Mouse (Mus musculus): Measurements from ENCODE around the gene Gnaq. TPM values are rescaled to one million over a fixed set of nuclear protein-coding genes. Genes with fewer than 3 reads are reported as not detected.

The Gnaq gene
- polyA plus RNA-seq, 1 experiment from 2014 or later = 48.4 TPM

DNA sequence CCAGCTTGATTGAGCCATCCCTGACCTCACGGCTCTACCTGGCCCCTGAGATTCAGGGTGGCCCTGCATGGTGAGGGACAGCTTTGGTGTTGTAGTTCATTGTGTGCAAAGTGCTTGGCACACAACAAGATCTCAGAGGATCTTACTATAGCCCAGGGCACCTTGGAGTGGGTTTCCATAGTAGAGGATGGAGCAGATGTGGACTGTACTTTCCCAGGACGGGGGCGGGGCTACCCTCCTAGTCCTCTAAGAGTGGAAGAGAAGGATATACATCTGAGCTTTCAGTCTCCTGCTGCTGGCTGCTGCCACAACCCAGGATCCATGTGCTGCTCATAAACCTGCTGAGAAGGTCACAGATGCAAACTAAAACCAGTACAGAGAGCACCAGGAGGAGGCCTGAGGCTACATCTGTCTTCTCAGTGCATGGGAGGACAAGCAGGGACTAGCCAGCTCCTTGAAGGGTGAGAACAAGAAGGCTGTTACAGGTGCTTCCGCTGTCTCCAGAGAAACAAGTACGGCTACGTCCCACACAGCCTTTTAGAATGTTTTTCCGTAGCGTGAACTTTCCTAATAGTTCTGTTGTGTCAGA is 44.6 kb downstream of the Gnaq start:
- peaks cover 18% of the 10 kb centered on the region for H3K4me1 ChIP-seq (replicated peaks; ENCODE audit: control insufficient read depth, insufficient read depth, low read length)
- H3K36me3 ChIP-seq (replicated peaks; ENCODE audit: control insufficient read depth, insufficient read depth) = no peaks in the 10 kb centered on the region
- no peak overlapping the region for H3K9ac ChIP-seq
- no peak for DNase-seq (ENCODE audit: low spot score)
- no peaks in the 10 kb centered on the region for H3K9me3 ChIP-seq (ENCODE audit: control insufficient read depth, low read length)
- no peak overlapping the region for H3K4me3 ChIP-seq (replicated peaks; ENCODE audit: low read length)
- ATAC-seq (ENCODE audit: low FRiP score) = no peak; the same call in 1 of the 2 replicates
- 92% methylated on average over 8 of the region's 8 CpGs for WGBS
- no peak overlapping the region for H3K4me2 ChIP-seq (replicated peaks)
- H3K27ac ChIP-seq = no peak overlapping the region
- no peaks in the 10 kb centered on the region for H3K27me3 ChIP-seq (ENCODE audit: control insufficient read depth, insufficient read depth, low read length)

DNA sequence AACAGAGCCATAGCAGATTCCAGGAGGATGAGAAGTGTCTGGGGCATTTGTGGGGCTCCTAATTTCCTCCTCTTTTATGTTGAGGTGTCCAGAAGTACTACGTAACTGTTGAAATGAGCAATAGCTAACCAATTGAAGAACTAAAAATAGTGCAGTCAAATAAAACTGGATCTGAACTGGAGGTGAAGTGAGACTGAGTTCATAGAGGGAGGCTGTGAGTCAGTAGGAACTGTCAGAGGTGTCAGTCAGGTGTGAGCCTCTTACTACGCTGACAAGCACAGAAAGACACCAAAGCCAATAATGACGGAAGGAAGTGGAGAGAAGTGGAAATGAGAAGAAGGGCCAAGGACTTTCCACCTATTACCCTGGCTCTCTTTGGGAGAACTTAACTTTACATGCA is 48.6 kb downstream of the Gnaq start:
- 88% methylated on average over 3 of the region's 3 CpGs for WGBS
- ATAC-seq (ENCODE audit: low FRiP score) = no peak

GRCm38 (mm10) chr19:16181852-16182475 is 49.3 kb downstream of the Gnaq start:
- Histone ChIP-seq H3K27me3 (ENCODE audit: control insufficient read depth, insufficient read depth, low read length) (no peaks in the 10 kb centered on the region), H3K27ac (0 out of 2 replicates have a peak overlapping the region, but pooled peaks have one; percentile 7), H3K9me3 (ENCODE audit: control insufficient read depth, low read length) (no peaks in the 10 kb centered on the region), H3K36me3 (replicated peaks; ENCODE audit: control insufficient read depth, insufficient read depth) (no peaks in the 10 kb centered on the region), H3K9ac (no peak overlapping the region), H3K4me1 (replicated peaks; ENCODE audit: control insufficient read depth, insufficient read depth, low read length) (peaks cover 20% of the 10 kb centered on the region), H3K4me2 (replicated peaks) (no peak overlapping the region), H3K4me3 (replicated peaks; ENCODE audit: low read length) (no peak overlapping the region)
- no peak for DNase-seq (ENCODE audit: low spot score)
- WGBS = 80% methylated on average over 7 of the region's 7 CpGs
- ATAC-seq (ENCODE audit: low FRiP score) = no peak

More for the DNA sequence above, 48.6 kb downstream of the Gnaq start:
- no peak overlapping the region for H3K9ac ChIP-seq
- no peaks in the 10 kb centered on the region for H3K9me3 ChIP-seq (ENCODE audit: control insufficient read depth, low read length)
- H3K4me2 ChIP-seq (replicated peaks) = no peak overlapping the region
- 0 out of 2 replicates have a peak overlapping the region, but pooled peaks have one; percentile 7 for H3K27ac ChIP-seq
- DNase-seq (ENCODE audit: low spot score) = no peak
- peaks cover 21% of the 10 kb centered on the region for H3K4me1 ChIP-seq (replicated peaks; ENCODE audit: control insufficient read depth, insufficient read depth, low read length)
- H3K4me3 ChIP-seq (replicated peaks; ENCODE audit: low read length) = no peak overlapping the region
- H3K27me3 ChIP-seq (ENCODE audit: control insufficient read depth, insufficient read depth, low read length) = no peaks in the 10 kb centered on the region
- no peaks in the 10 kb centered on the region for H3K36me3 ChIP-seq (replicated peaks; ENCODE audit: control insufficient read depth, insufficient read depth)

DNA sequence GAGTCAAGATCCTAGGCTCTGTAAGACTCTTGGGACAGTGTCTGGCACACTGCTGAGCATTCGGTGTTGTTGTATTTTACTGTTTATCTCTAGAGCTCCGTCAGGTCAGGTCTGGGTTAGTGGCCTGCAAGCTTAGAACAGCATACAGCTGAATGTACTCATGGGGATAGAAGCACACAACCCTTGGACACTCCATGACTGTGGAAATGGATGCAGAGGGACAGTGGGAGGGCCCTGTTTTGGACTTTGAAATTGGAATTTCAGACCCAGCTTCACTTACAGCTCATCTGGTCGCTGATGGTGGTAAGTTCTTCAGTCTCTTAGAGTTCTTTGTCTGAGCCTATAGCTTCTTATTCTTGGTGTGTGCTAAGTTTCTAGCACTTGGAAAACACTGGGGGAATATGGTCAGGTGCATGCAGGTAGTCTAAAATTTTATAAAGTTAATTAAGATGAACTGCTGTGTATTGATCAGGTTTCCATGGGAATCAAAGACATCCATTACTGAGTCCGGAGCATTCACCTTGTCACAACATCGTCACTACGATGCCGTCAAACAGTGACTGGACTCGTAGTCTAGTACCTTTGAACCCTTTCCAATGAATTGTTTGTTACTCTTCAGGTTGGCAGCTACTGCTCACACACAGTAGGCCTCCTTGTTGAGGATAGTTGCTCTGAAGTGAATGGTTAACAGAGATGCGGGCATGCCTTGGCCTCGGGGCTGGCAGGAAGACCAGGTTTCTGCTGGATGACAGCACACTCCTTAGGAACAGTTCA is 51.1 kb downstream of the Gnaq start:
- Histone ChIP-seq H3K36me3 (replicated peaks; ENCODE audit: control insufficient read depth, insufficient read depth) (no peaks in the 10 kb centered on the region), H3K4me2 (replicated peaks) (no peak overlapping the region), H3K9me3 (ENCODE audit: control insufficient read depth, low read length) (no peaks in the 10 kb centered on the region), H3K27ac (no peak overlapping the region), H3K9ac (no peak overlapping the region), H3K4me1 (replicated peaks; ENCODE audit: control insufficient read depth, insufficient read depth, low read length) (peaks cover 25% of the 10 kb centered on the region), H3K4me3 (replicated peaks; ENCODE audit: low read length) (no peak overlapping the region), H3K27me3 (ENCODE audit: control insufficient read depth, insufficient read depth, low read length) (no peaks in the 10 kb centered on the region)
- DNase-seq (ENCODE audit: low spot score) (no peak), ATAC-seq (ENCODE audit: low FRiP score) (no peak)
- 79% methylated on average over 10 of the region's 10 CpGs for WGBS

DNA sequence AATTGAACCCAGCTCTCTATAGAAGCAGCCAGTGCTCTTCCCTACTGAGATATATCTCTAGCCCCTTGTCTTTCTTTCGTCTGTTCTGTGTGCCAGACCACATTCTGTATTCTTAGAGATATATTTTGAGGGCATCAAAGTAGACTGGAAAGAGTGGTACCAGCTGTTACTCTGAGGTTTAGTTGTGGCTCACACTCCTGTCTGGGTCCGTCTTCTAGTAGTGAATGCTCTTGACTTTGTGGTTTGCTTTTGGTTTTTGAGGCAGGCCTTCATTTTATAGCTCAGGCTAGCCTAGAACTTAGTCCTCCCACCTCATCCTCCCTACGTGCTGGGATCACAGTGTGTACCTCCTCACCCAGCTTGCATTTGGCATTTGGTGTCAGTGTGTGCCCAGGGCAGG is 54.4 kb downstream of the Gnaq start:
- Histone ChIP-seq H3K27me3 (ENCODE audit: control insufficient read depth, insufficient read depth, low read length) (no peaks in the 10 kb centered on the region), H3K4me2 (replicated peaks) (no peak overlapping the region), H3K4me1 (replicated peaks; ENCODE audit: control insufficient read depth, insufficient read depth, low read length) (peaks cover 25% of the 10 kb centered on the region), H3K9me3 (ENCODE audit: control insufficient read depth, low read length) (no peaks in the 10 kb centered on the region), H3K4me3 (replicated peaks; ENCODE audit: low read length) (no peak overlapping the region), H3K9ac (no peak overlapping the region), H3K27ac (no peak overlapping the region), H3K36me3 (replicated peaks; ENCODE audit: control insufficient read depth, insufficient read depth) (no peaks in the 10 kb centered on the region)
- ATAC-seq (ENCODE audit: low FRiP score) (no peak), DNase-seq (ENCODE audit: low spot score) (no peak)
- whole genome bisulfite sequencing = 94% methylated on average over 3 of the region's 3 CpGs

DNA sequence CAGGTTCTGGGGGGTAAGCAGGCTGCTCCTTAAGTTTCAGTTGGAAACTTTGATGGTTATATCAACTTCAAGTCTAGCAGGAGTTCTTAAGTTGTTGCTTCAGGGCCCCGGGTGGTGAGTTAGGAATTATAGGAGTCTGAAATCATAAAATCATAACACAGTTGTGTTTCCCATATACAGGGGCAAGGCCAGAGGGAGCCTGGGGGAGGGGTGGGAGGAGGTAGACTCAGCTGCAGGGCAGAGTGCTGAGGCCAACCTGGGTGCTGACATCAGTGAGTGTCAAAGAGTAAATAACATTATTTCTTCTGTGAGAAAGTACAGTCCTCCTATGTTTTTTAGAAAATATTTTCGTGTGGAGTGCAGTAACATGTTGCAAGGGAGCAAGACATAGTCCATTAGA is 55.3 kb downstream of the Gnaq start:
- 0 out of 2 replicates have a peak overlapping the region, but pooled peaks have one; percentile 14 for H3K27ac ChIP-seq
- DNase-seq (ENCODE audit: low spot score) = no peak
- peaks cover 20% of the 10 kb centered on the region for H3K4me1 ChIP-seq (replicated peaks; ENCODE audit: control insufficient read depth, insufficient read depth, low read length)
- H3K27me3 ChIP-seq (ENCODE audit: control insufficient read depth, insufficient read depth, low read length) = no peaks in the 10 kb centered on the region
- H3K4me2 ChIP-seq (replicated peaks) = no peak overlapping the region
- no peaks in the 10 kb centered on the region for H3K9me3 ChIP-seq (ENCODE audit: control insufficient read depth, low read length)
- no peak overlapping the region for H3K9ac ChIP-seq
- H3K36me3 ChIP-seq (replicated peaks; ENCODE audit: control insufficient read depth, insufficient read depth) = no peaks in the 10 kb centered on the region
- 70% methylated on average over 2 of the region's 2 CpGs for WGBS
- ATAC-seq (ENCODE audit: low FRiP score) = no peak
- no peak overlapping the region for H3K4me3 ChIP-seq (replicated peaks; ENCODE audit: low read length)

- Histone ChIP-seq H3K36me3 (replicated peaks; ENCODE audit: control insufficient read depth, insufficient read depth) (no peaks in the 10 kb centered on the region), H3K27me3 (ENCODE audit: control insufficient read depth, insufficient read depth, low read length) (no peaks in the 10 kb centered on the region), H3K9me3 (ENCODE audit: control insufficient read depth, low read length) (no peaks in the 10 kb centered on the region), H3K4me3 (replicated peaks; ENCODE audit: low read length) (no peak overlapping the region), H3K9ac (no peak overlapping the region), H3K27ac (no peak overlapping the region), H3K4me1 (replicated peaks; ENCODE audit: control insufficient read depth, insufficient read depth, low read length) (peaks cover 17% of the 10 kb centered on the region), H3K4me2 (replicated peaks) (no peak overlapping the region)
- WGBS = 83% methylated on average over 9 of the region's 9 CpGs
- ATAC-seq (ENCODE audit: low FRiP score) (no peak), DNase-seq (ENCODE audit: low spot score) (no peak)
Observed at GRCm38 (mm10) chr19:16189066-16189765, 56.6 kb downstream of the Gnaq start.

GRCm38 (mm10) chr19:16198162-16198561 is 65.5 kb downstream of the Gnaq start:
- no peak overlapping the region for H3K9ac ChIP-seq
- H3K27ac ChIP-seq = no peak overlapping the region
- peaks cover 34% of the 10 kb centered on the region for H3K4me1 ChIP-seq (replicated peaks; ENCODE audit: control insufficient read depth, insufficient read depth, low read length)
- no peaks in the 10 kb centered on the region for H3K9me3 ChIP-seq (ENCODE audit: control insufficient read depth, low read length)
- no peak overlapping the region for H3K4me3 ChIP-seq (replicated peaks; ENCODE audit: low read length)
- DNase-seq (ENCODE audit: low spot score) (no peak), ATAC-seq (ENCODE audit: low FRiP score) (no peak)
- no peaks in the 10 kb centered on the region for H3K36me3 ChIP-seq (replicated peaks; ENCODE audit: control insufficient read depth, insufficient read depth)
- no peaks in the 10 kb centered on the region for H3K27me3 ChIP-seq (ENCODE audit: control insufficient read depth, insufficient read depth, low read length)
- WGBS = 86% methylated on average over 3 of the region's 3 CpGs
- no peak overlapping the region for H3K4me2 ChIP-seq (replicated peaks)

GRCm38 (mm10) chr19:16201356-16201755 is 68.7 kb downstream of the Gnaq start:
- ATAC-seq (ENCODE audit: low FRiP score) = no peak

More at GRCm38 (mm10) chr19:16201356-16201755, 68.7 kb downstream of the Gnaq start:
- DNase-seq (ENCODE audit: low spot score) = no peak
- H3K36me3 ChIP-seq (replicated peaks; ENCODE audit: control insufficient read depth, insufficient read depth) = no peaks in the 10 kb centered on the region
- no peak overlapping the region for H3K9ac ChIP-seq
- no peak overlapping the region for H3K27ac ChIP-seq
- H3K4me3 ChIP-seq (replicated peaks; ENCODE audit: low read length) = no peak overlapping the region
- no peaks in the 10 kb centered on the region for H3K9me3 ChIP-seq (ENCODE audit: control insufficient read depth, low read length)
- H3K4me1 ChIP-seq (replicated peaks; ENCODE audit: control insufficient read depth, insufficient read depth, low read length) = peaks cover 34% of the 10 kb centered on the region
- H3K4me2 ChIP-seq (replicated peaks) = no peak overlapping the region
- H3K27me3 ChIP-seq (ENCODE audit: control insufficient read depth, insufficient read depth, low read length) = no peaks in the 10 kb centered on the region
- 97% methylated on average over 2 of the region's 2 CpGs for WGBS
